Mouse (Mus musculus): ENCODE measurements around the gene Olfr403. TPM values are rescaled to one million over a fixed set of nuclear protein-coding genes. Genes with fewer than 3 reads are reported as not detected.
"Not testable (repeated sequence)": the region's sequence is repeated elsewhere in the genome, so short reads cannot be mapped to it uniquely, and the experiment has no call there.

Gene Olfr403
- not detected for total RNA-seq (2021)

- intact Hi-C loops (cut with DNase I): no loop called here
- DNase-seq (ENCODE audit: low spot score in 2 of 2): no peak
Measured at GRCm38 (mm10) chr11:74185949-74186348, at the start of gene Olfr403. Gene Olfr403, plus strand, starts transcription at chr11:74186249.

- intact Hi-C loops (cut with DNase I); DNase-seq (ENCODE audit: low spot score in 2 of 2): not testable (repeated sequence)
Measured at GRCm38 (mm10) chr11:74140001-74140400, 46.0 kb upstream of the Olfr403 start.

DNA sequence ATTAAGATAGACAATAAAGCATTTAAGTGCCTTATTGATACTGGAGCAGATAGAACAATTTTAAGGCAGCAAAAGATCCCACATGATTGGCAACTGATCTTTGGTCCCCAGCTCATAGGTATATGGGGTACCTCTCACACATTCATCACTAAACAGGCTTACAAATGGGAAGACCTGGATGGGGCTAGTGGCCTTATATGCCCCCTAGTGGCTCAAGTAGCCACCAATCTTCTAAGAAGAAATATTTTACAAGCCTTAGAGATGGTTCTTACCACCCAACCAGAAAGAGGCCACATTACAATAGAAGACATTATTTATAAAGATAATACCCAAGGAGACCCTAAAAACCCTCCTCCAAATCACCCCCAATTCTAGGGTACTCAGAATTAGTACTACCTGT is 40.2 kb upstream of the Olfr403 start:
- no peak for DNase-seq (ENCODE audit: low spot score in 2 of 2)

GRCm38 (mm10) chr11:74153229-74153628 is 32.8 kb upstream of the Olfr403 start, which contains the start of gene Olfr402:
Gene Olfr402, plus strand, starts transcription at chr11:74153529.
- intact Hi-C loops (cut with DNase I): no loop called here
- no peak for DNase-seq (ENCODE audit: low spot score in 2 of 2)

More for the DNA sequence above, 40.2 kb upstream of the Olfr403 start:
- intact Hi-C loops (cut with DNase I): no loop called here

GRCm38 (mm10) chr11:74168771-74169170 is 17.3 kb upstream of the Olfr403 start:
- intact Hi-C loops (cut with DNase I): no loop called here
- DNase-seq (ENCODE audit: low spot score in 2 of 2): no peak

GRCm38 (mm10) chr11:74183168-74183567 is 2.9 kb upstream of the Olfr403 start:
- no peak for DNase-seq (ENCODE audit: low spot score in 2 of 2)
- intact Hi-C loops (cut with DNase I): no loop called here

GRCm38 (mm10) chr11:74183745-74184144 is 2.3 kb upstream of the Olfr403 start:
- intact Hi-C loops (cut with DNase I): no loop called here
- no peak for DNase-seq (ENCODE audit: low spot score in 2 of 2)

GRCm38 (mm10) chr11:74211279-74211678 is 25.2 kb downstream of the Olfr403 start, which contains the start of gene Olfr43:
Gene Olfr43, minus strand, starts transcription at chr11:74211379.
- intact Hi-C loops (cut with DNase I): no loop called here
- no peak for DNase-seq (ENCODE audit: low spot score in 2 of 2)

- DNase-seq (ENCODE audit: low spot score in 2 of 2): no peak
- intact Hi-C loops (cut with DNase I): no loop called here
Measured at GRCm38 (mm10) chr11:74241201-74241600, 55.2 kb downstream of the Olfr403 start.

Other genes starting within 250 kb of the Olfr403 start
- gene Olfr23, start 249.6 kb upstream of the Olfr403 start, total RNA-seq (2021): not detected
- gene Olfr397, start 225.4 kb upstream of the Olfr403 start, total RNA-seq (2021): not detected
- not detected for gene Olfr398, start 195.8 kb upstream of the Olfr403 start, total RNA-seq (2021)
- not detected for gene Olfr139, start 129.7 kb upstream of the Olfr403 start, total RNA-seq (2021)
- gene Olfr399, start 129.6 kb upstream of the Olfr403 start, total RNA-seq (2021): not detected
- not detected for gene Zfp616, start 116.3 kb upstream of the Olfr403 start, total RNA-seq (2021)
- not detected for gene Olfr401, start 72.5 kb upstream of the Olfr403 start, total RNA-seq (2021)
- gene Olfr402, start 32.7 kb upstream of the Olfr403 start, total RNA-seq (2021): not detected
- not detected for gene Olfr43, start 25.1 kb downstream of the Olfr403 start, total RNA-seq (2021)
- not detected for gene Olfr406, start 73.6 kb downstream of the Olfr403 start, total RNA-seq (2021)
- gene Olfr59, start 97.5 kb downstream of the Olfr403 start, total RNA-seq (2021): not detected
- gene Olfr410, start 151.8 kb downstream of the Olfr403 start, total RNA-seq (2021): not detected
- gene Olfr411, start 166.4 kb downstream of the Olfr403 start, total RNA-seq (2021): not detected
- not detected for gene Olfr412, start 175.8 kb downstream of the Olfr403 start, total RNA-seq (2021)

All from left cerebral cortex, postnatal 25 days (tissue).